Mouse (Mus musculus) brain, embryonic 14.5 days (tissue): ENCODE results near the gene Dll1. TPM values are rescaled to one million over a fixed set of nuclear protein-coding genes. Genes with fewer than 3 reads are reported as not detected.

ENCODE experiments used
- DNase-seq: peaks from one replicate; pipeline ENCODE4 v3.0.0-alpha.2; 2011; ENCODE audit warnings: low read depth
- CTCF ChIP-seq: fragments of 200-500 bp; IDR thresholded peaks from 2 replicates; pipeline ENCODE4 v1.5.1; 2012; ENCODE audit warnings: inconsistent platforms, mild to moderate bottlenecking, moderate library complexity, borderline replicate concordance; ENCODE audit not compliant: insufficient read depth, insufficient read length; ENCODE audit errors: extremely low read depth
- POLR2A ChIP-seq: fragments of 200-500 bp; IDR thresholded peaks from 2 replicates; pipeline ENCODE4 v1.6.1; 2012; ENCODE audit warnings: mild to moderate bottlenecking, inconsistent platforms, borderline replicate concordance; ENCODE audit not compliant: poor library complexity, insufficient read depth, insufficient read length, severe bottlenecking; ENCODE audit errors: extremely low read depth
- polyA plus RNA-seq: library from polyadenylated mRNA; depleted of rRNA; stranded (reverse); fragments of >200 nt; gene quantifications from 2 replicates; pipeline ENCODE4 v1.2.3, GENCODE M21; 2012; rRNA removed

Dll1 gene
- polyA plus RNA-seq, 1 experiment = 48.4 TPM

- TF ChIP-seq POLR2A (no peak), CTCF (no peak)
- no peak for DNase-seq
Observed at GRCm38 (mm10) chr17:15350152-15350551, 26.5 kb downstream of the Dll1 start.

GRCm38 (mm10) chr17:15343071-15343822 is 33.4 kb downstream of the Dll1 start:
- peak; percentile 92 for DNase-seq
- TF ChIP-seq POLR2A = no peak
- TF ChIP-seq CTCF = no peak

GRCm38 (mm10) chr17:15337906-15338305 is 38.8 kb downstream of the Dll1 start:
- TF ChIP-seq CTCF (no peak), POLR2A (no peak)
- no peak for DNase-seq

DNA sequence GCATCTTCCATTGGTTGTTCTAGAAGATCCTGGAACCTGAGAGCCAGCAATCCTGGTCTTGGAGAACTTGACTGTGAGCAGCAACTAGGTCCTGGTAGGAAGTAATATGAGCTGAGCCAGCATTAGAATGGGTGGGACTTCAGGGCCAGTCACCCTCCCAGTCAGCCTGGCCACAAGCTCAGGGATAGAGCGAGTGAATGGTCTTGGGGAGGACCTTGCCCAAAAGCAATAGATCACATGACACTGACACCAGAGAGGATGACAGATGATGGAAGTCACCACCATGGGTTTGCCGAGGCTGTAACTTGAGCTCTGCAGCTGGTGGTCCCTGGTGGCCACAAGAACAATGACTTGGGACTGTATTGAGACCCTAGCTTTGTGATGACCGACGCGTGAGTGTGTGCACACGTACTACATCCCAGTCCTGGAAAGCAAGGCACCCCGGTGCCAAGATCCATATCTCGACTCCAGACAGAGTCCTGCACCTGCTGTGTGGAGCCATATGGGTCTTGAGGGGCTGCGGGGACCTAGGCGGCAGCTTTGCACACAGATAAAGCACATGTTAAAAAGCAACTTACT is 46.8 kb downstream of the Dll1 start:
- DNase-seq = no peak
- TF ChIP-seq CTCF (no peak), POLR2A (no peak)

DNA sequence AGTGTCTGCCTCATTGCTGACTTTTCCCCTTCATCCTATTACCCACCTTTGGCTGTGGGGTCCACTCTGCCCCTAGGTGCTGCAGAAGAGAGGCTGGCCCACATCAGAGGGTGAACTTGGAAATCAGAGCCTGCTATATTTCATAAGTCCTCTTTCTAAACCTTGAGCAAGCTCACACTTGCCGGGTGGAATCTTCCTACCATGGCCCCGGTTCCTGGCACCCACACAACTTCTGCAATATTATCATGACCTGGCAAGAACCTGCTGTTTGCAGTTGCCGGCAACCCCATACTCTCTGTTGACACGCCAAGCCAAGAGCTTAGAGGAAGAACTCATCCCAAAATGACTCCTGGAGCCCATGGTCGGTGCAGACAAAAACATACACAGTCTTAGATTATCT is 49.6 kb downstream of the Dll1 start:
- no peak for TF ChIP-seq POLR2A
- TF ChIP-seq CTCF = no peak
- DNase-seq = no peak

- TF ChIP-seq POLR2A = no peak
- TF ChIP-seq CTCF = no peak
- DNase-seq = no peak
Observed at GRCm38 (mm10) chr17:15325976-15326842, 50.5 kb downstream of the Dll1 start.

DNA sequence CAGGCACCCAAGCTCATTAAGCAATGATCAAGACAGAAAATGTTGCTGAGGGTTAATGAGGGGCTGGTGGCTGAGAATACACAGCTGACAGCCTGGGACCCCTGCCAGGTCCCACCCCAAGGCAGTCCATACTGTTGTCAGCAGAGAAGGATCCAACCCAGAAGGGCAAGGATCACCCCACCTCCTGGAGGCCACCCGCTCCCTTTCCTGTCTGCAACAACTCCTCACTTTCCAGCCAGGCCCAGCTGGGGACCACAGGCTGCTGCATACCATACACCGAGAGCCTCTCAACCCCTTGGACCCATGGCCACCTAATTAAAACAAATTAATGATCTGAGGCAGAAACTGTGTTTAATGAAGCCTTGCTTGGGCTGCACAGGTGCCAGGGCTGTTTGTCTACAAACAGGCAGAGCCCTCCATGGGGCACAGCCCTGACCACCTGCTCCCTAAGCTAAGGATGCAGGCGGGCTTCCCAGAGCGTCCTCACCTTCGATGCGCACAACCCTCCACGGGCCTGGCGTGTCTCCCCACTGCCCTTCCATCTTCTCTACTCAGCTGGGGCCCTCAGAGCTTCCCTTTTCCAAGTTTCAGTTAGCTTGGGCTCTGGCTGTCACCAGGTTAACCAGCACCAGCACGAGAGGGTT is 53.4 kb downstream of the Dll1 start:
- DNase-seq = peak; percentile 90
- TF ChIP-seq CTCF (no peak), POLR2A (no peak)

Other genes starting within 250 kb of the Dll1 start
- gene Fam120b, start 19.3 kb upstream of the Dll1 start, polyA plus RNA-seq = 23.8 and 29.5 TPM in 2 replicates
- 162 and 194 TPM in 2 replicates for gene Psmb1, start 122.9 kb upstream of the Dll1 start, polyA plus RNA-seq
- 83.0 and 101 TPM in 2 replicates for gene Tbp, start 123.0 kb upstream of the Dll1 start, polyA plus RNA-seq
- gene Pdcd2, start 150.4 kb upstream of the Dll1 start, polyA plus RNA-seq = 35.0 and 43.8 TPM in 2 replicates
- gene Prdm9, start 187.5 kb upstream of the Dll1 start, polyA plus RNA-seq = 2.6 and 3.3 TPM in 2 replicates